Mouse (Mus musculus): ENCODE measurements around the gene Fa2h.

GRCm38 (mm10) chr8:111358905-111359304 is 34.7 kb downstream of the Fa2h start:
- no peak for TF ChIP-seq CTCF (IDR thresholded peaks at IDR 0.05; ENCODE audit: low read depth, low read length)
- no peak for TF ChIP-seq POLR2A (IDR thresholded peaks at IDR 0.05; ENCODE audit: extremely low read depth, insufficient read depth, low read length)

All from liver, adult 2 months (tissue).